Mouse (Mus musculus): Measurements from ENCODE around the gene Tshz2. TPM values are rescaled to one million over a fixed set of nuclear protein-coding genes. Genes with fewer than 3 reads are reported as not detected.

Gene Tshz2
- polyA plus RNA-seq, 1 experiment: not detected

DNA sequence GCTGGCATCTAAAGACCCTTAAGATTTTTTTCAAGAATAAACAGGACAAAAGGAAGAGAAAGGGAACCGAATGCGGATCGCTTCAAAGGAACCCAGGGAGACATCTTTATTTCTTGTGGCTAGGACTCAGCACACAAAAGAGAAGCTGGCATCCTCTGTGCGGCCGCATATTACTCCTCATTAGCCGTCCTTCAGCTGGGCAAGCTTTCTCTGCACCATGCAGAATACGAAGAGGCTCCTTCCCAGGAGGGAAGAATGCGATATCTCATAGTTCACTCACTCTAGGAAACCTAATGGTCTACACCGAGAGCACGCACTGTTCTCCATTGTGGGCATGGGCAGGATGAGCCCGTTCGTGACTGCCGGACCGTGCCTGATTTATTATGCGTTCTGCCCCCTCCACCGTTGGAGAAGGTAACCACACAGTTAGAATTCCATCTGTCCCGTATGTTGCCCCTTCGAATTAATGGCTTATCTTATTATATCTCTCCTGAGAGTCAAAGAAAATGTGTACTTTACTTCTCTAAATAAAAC, 89.0 kb downstream of the Tshz2 start:
- Histone ChIP-seq H3ac (ENCODE audit: control insufficient read depth, insufficient read length, low read depth) (no peak overlapping the region), H3K27me3 (ENCODE audit: control insufficient read depth, insufficient read depth, insufficient read length) (no peaks in the 10 kb centered on the region), H3K79me2 (ENCODE audit: control insufficient read depth, insufficient read depth) (no peaks in the 10 kb centered on the region), H3K79me3 (ENCODE audit: low read depth) (no peaks in the 10 kb centered on the region), H3K4me3 (ENCODE audit: insufficient read depth, poor library complexity, severe bottlenecking) (no peak overlapping the region), H3K36me3 (ENCODE audit: control insufficient read depth, insufficient read depth) (no peaks in the 10 kb centered on the region)
- TF ChIP-seq MYOG (IDR thresholded peaks at IDR 0.05; ENCODE audit: control insufficient read depth, extremely low read depth, insufficient read length) (no peak), MYOD1 (IDR thresholded peaks at IDR 0.05; ENCODE audit: control insufficient read depth, insufficient read length, low read depth) (no peak), CEBPB (IDR thresholded peaks at IDR 0.05; ENCODE audit: low read depth) (no peak)

DNA sequence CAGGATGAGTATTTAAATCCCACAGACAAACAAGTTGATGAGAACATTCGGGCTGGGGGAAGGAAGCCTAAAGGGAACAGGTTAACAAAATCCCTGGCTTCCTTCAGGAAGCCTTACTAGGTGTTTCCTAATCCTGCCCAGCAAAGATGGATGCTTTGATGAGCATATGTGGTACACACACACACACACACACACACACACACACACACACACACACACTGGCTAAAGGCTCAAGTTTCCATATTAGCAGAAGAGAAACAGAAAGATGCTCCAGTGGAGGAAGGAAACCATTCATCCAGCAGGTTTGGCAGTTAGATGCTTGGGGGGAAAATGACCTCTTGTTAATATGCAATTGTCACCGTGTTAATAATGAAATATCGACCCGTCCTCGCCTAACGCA, 89.5 kb downstream of the Tshz2 start:
- Histone ChIP-seq H3ac (ENCODE audit: control insufficient read depth, insufficient read length, low read depth) (no peak overlapping the region), H3K79me2 (ENCODE audit: control insufficient read depth, insufficient read depth) (no peaks in the 10 kb centered on the region), H3K79me3 (ENCODE audit: low read depth) (no peaks in the 10 kb centered on the region), H3K4me3 (ENCODE audit: insufficient read depth, poor library complexity, severe bottlenecking) (no peak overlapping the region), H3K27me3 (ENCODE audit: control insufficient read depth, insufficient read depth, insufficient read length) (no peaks in the 10 kb centered on the region), H3K36me3 (ENCODE audit: control insufficient read depth, insufficient read depth) (no peaks in the 10 kb centered on the region)
- TF ChIP-seq USF1 (IDR thresholded peaks at IDR 0.05; ENCODE audit: low read depth) (no peak), MAX (IDR thresholded peaks at IDR 0.05) (no peak), FOSL1 (IDR thresholded peaks at IDR 0.05; ENCODE audit: insufficient read depth, low read length, poor library complexity, severe bottlenecking) (no peak), CEBPB (IDR thresholded peaks at IDR 0.05; ENCODE audit: low read depth) (no peak), CTCF (IDR thresholded peaks at IDR 0.05; ENCODE audit: control insufficient read depth, insufficient read depth, insufficient read length) (no peak), MYOG (IDR thresholded peaks at IDR 0.05; ENCODE audit: control insufficient read depth, extremely low read depth, insufficient read length) (no peak), MYOD1 (IDR thresholded peaks at IDR 0.05; ENCODE audit: control insufficient read depth, insufficient read length, low read depth) (no peak)

DNA sequence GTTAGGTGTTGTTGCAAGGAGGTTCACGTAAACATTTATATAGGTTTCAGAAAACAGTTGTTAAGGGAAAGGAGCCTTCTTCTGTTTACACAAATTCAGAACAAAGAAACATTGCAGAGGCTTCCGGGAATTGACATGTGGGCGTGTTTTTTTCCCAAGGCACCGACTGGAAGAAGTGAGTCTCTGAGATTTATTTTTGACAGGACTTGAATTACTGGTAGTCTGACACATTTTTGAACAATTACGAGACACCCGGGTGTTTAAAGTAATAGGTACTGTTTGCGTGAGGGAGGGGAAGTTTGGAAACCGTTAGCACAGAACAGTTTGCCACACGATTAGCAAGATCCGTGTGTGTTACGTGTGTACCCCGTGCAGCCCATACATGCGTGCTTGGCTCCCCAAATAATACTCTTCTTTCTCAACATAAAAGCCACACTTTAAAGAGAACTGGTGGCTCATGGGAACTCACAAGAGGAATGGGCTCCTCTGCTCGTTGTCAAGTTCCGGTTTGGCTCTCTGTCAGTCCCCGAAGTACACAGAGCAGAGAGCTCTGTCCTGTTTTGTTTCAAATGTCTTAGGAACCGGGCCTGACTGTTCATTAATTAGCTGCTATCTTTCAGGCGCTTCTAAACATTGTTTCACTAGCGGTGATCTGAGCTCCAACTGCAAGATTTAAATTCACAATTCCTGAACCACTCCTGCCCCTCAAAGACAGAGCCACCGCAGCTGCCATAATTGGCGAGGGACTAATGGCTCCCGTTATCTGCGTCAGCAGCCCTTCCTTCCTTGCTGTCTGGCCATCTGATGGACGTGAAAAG, 91.0 kb downstream of the Tshz2 start:
- no peak overlapping the region for H3K4me3 ChIP-seq (ENCODE audit: insufficient read depth, poor library complexity, severe bottlenecking)
- TF ChIP-seq CTCF (IDR thresholded peaks at IDR 0.05; ENCODE audit: control insufficient read depth, insufficient read depth, insufficient read length) (no peak), MAX (IDR thresholded peaks at IDR 0.05) (no peak), USF1 (IDR thresholded peaks at IDR 0.05; ENCODE audit: low read depth) (no peak), MYOD1 (IDR thresholded peaks at IDR 0.05; ENCODE audit: control insufficient read depth, insufficient read length, low read depth) (no peak)

DNA sequence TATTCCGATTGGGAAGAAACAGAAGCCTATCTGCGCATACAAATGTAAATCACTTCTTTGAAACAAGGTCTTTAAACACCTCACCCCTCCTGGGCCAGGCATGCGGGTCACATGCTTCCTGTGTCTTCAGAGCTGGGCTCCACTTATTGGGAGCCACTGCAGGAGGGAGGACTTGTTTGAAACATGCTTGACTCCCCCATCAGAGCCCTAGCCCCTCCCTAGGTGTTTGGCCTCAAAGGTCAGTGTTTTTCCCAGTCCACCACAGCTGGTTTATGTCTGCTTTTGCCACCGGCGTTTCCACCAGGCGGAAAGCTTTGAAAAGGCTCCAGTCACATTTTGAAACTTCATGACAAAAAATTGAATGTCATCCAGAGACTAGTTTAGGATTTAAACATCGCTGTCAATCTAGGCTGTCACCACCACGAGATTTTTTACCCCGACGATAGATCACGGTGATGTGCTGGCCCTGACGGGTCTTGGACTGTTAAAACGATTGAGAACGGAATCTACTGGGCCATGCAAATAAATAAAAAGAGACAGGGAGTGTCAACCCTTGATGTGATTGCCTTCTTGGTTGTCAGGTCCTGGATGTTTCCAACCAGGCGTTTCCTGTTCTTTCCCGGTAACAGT, 96.0 kb downstream of the Tshz2 start:
- Histone ChIP-seq H3ac (ENCODE audit: control insufficient read depth, insufficient read length, low read depth) (no peak overlapping the region), H3K79me3 (ENCODE audit: low read depth) (no peaks in the 10 kb centered on the region), H3K4me3 (ENCODE audit: insufficient read depth, poor library complexity, severe bottlenecking) (no peak overlapping the region), H3K27me3 (ENCODE audit: control insufficient read depth, insufficient read depth, insufficient read length) (no peaks in the 10 kb centered on the region), H3K79me2 (ENCODE audit: control insufficient read depth, insufficient read depth) (no peaks in the 10 kb centered on the region), H3K36me3 (ENCODE audit: control insufficient read depth, insufficient read depth) (no peaks in the 10 kb centered on the region)
- TF ChIP-seq MYOD1 (IDR thresholded peaks at IDR 0.05; ENCODE audit: control insufficient read depth, insufficient read length, low read depth) (no peak), MYOG (IDR thresholded peaks at IDR 0.05; ENCODE audit: control insufficient read depth, extremely low read depth, insufficient read length) (no peak), CEBPB (IDR thresholded peaks at IDR 0.05; ENCODE audit: low read depth) (no peak), CTCF (IDR thresholded peaks at IDR 0.05; ENCODE audit: control insufficient read depth, insufficient read depth, insufficient read length) (no peak)

More for the DNA sequence above, 91.0 kb downstream of the Tshz2 start:
- H3ac ChIP-seq (ENCODE audit: control insufficient read depth, insufficient read length, low read depth): no peak overlapping the region
- no peaks in the 10 kb centered on the region for H3K79me2 ChIP-seq (ENCODE audit: control insufficient read depth, insufficient read depth)
- H3K27me3 ChIP-seq (ENCODE audit: control insufficient read depth, insufficient read depth, insufficient read length): no peaks in the 10 kb centered on the region
- H3K36me3 ChIP-seq (ENCODE audit: control insufficient read depth, insufficient read depth): no peaks in the 10 kb centered on the region
- H3K79me3 ChIP-seq (ENCODE audit: low read depth): no peaks in the 10 kb centered on the region

DNA sequence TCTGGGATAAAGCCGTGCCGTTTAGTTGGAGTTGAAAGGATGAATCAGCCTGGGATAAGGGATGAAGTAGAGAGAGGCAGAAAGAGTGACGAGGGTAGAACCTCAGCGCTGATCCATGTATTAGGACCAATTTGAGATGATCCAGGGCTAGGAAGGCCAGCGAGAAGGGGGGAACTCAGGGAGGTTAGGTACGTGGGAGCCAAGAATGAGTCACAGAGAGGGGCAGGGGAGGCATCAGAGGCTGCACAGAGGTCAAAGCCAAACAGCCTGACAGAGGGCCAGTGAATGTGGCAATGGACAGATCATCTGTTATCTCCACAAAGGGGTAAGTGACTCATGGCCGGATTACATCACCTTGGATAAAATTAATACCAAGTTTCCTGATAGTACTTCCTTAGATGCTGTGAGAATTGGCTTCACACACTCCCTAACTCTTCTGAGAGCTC, 97.8 kb downstream of the Tshz2 start:
- no peak overlapping the region for H3K4me3 ChIP-seq (ENCODE audit: insufficient read depth, poor library complexity, severe bottlenecking)
- H3K27me3 ChIP-seq (ENCODE audit: control insufficient read depth, insufficient read depth, insufficient read length): no peaks in the 10 kb centered on the region
- H3K79me3 ChIP-seq (ENCODE audit: low read depth): no peaks in the 10 kb centered on the region
- no peaks in the 10 kb centered on the region for H3K79me2 ChIP-seq (ENCODE audit: control insufficient read depth, insufficient read depth)
- H3ac ChIP-seq (ENCODE audit: control insufficient read depth, insufficient read length, low read depth): no peak overlapping the region
- TF ChIP-seq MYOG (IDR thresholded peaks at IDR 0.05; ENCODE audit: control insufficient read depth, extremely low read depth, insufficient read length): no peak
- TF ChIP-seq FOSL1 (IDR thresholded peaks at IDR 0.05; ENCODE audit: insufficient read depth, low read length, poor library complexity, severe bottlenecking): no peak
- no peak for TF ChIP-seq MYOD1 (IDR thresholded peaks at IDR 0.05; ENCODE audit: control insufficient read depth, insufficient read length, low read depth)
- no peak for TF ChIP-seq CTCF (IDR thresholded peaks at IDR 0.05; ENCODE audit: control insufficient read depth, insufficient read depth, insufficient read length)
- no peak for TF ChIP-seq CEBPB (IDR thresholded peaks at IDR 0.05; ENCODE audit: low read depth)
- TF ChIP-seq USF1 (IDR thresholded peaks at IDR 0.05; ENCODE audit: low read depth): no peak
- TF ChIP-seq MAX (IDR thresholded peaks at IDR 0.05): no peak
- no peaks in the 10 kb centered on the region for H3K36me3 ChIP-seq (ENCODE audit: control insufficient read depth, insufficient read depth)
